Mouse (Mus musculus) adrenal gland, postnatal 10 days (tissue): ENCODE measurements around the gene Abcc6. TPM values are rescaled to one million over a fixed set of nuclear protein-coding genes. Genes with fewer than 3 reads are reported as not detected.
"Not testable (repeated sequence)": the region's sequence is repeated elsewhere in the genome, so short reads cannot be mapped to it uniquely, and the experiment has no call there.

Experiments
- DNase-seq: peaks from one replicate; pipeline ENCODE4 v3.0.0; 2021; ENCODE audit warnings: mixed read lengths
- total RNA-seq, 2 experiments: library from RNA; stranded (reverse); gene quantifications; 2 replicates each; pipeline ENCODE4 v1.2.3; 2021

Gene Abcc6
- total RNA-seq, 2 experiments from 2014 or later, result 8.2 to 13.6 TPM

- no peak for DNase-seq
Measured at GRCm38 (mm10) chr7:46028681-46029080, 1.4 kb downstream of the Abcc6 start.

DNA sequence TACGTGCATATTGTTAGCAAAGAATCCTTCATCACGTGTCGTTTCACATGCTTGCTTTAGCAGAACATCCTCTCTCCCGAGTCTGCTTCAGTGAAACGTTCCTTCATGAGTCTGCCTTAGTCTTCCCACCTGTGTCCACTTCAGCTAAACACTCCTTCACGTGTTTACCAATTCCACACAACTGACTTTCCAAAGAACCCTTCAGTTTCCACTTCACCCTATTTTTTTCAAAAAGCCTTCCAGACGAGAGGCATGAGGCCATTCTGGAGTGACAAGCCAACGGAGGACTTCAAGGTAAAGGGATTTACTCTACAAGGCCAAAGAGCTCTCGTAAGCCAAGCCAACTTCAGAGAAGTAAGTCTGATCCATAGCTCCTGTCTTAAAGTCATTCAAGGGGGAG lies 4.7 kb downstream of the Abcc6 start:
- DNase-seq, result no peak

DNA sequence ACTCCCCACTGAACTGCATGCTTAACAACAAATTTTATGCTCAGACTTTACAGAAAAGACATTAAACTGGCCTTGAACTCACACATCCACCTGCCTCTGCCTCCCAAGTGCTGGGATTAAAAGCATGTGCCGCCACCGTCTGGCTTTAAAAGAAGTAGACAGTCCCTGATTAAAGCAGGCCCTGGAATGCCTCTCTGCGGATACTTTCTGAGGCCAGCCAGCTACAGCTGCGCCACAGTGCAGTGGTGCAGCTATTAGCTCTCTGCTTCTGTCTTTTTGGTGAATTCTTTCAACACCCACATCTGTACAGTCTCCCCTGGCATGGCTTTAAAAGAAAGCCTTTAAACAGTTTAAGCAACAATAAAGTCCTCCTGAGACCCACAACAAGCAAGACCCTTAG lies 8.2 kb downstream of the Abcc6 start:
- DNase-seq, result no peak

DNA sequence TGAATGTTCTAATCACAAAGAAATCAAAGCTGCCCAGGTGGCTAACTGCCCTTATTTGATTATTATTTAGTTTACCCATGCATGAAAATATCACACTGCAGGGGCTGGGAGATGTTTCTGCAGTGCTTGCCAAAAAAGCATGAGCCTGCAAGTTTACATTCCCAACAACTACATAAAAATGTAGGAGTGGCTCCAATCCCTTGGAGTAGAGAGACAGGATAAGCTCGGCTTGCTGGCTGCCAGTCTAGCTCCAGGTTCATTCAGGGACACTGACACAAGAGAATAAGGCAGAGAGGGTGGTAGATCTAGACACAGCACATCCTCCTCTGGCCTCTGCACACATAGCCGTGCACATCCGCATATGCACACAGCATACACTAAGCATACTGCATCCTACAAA lies 10.5 kb downstream of the Abcc6 start:
- DNase-seq, result no peak

GRCm38 (mm10) chr7:46013266-46014010 lies 16.7 kb downstream of the Abcc6 start:
- DNase-seq, result peak; percentile 73

DNA sequence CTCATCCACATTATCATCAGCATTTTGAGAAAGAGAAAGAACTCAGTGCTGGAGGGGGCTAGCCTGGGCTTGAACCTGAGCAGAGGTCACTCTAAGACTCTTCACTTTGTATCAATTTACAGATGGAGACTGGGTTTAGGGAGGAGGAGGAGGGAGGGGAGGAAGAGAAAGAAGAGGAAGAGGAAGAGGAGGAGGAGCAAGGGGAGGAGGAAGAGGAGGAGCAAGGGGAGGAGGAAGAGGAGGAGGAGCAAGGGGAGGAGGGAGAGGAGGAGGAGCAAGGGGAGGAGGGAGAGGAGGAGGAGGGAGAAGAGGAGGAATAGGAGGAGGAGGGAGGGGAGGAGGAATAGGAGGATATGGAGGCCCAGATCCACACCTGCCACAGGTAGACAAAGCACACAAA lies 18.0 kb downstream of the Abcc6 start:
- no peak for DNase-seq

- peak; percentile 77 for DNase-seq
Measured at GRCm38 (mm10) chr7:46009578-46009977, 20.5 kb downstream of the Abcc6 start.

DNA sequence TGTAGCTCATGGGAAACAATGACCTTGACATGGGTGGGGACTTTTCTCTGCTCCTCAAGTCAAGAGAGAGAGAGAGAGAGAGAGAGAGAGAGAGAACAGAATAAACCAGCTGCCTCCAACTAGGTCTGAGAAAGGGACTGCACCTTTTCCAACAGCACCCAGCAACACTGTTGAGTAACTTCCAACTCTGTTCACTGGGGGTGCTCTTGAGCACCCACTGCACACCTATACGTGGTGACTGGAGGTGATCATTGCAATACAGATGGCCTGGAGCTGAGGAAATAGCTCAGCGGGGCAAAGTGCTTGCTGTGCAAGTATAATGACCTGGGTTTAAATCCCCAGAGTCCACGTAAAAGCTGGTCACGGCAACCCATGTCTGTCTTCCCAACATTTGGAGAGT lies 27.4 kb downstream of the Abcc6 start:
- DNase-seq, result no peak

- no peak for DNase-seq
Measured at GRCm38 (mm10) chr7:46000577-46000976, 29.5 kb downstream of the Abcc6 start.

DNA sequence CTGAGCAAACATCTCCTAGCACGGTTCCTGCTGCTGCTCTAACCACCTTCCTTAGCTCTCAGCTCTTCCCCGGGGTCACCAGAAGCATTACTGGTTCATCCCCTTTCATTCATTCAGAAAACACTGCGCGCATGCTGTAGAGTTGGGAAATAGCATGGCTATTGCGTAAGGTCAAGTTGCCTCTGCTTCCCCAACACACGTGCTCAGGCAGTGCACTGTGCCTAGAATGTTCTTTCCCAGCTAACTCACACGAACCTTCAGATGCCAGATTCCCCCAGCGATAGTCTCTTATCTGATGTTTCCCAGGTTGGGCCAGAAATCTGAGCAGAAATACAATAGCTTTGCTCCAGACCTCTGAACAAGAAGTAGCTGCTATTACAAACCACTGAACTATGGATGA lies 37.6 kb downstream of the Abcc6 start:
- no peak for DNase-seq

GRCm38 (mm10) chr7:45988344-45988743 lies 41.8 kb downstream of the Abcc6 start:
- no peak for DNase-seq

- no peak for DNase-seq
Measured at GRCm38 (mm10) chr7:45986893-45987292, 43.2 kb downstream of the Abcc6 start.

- DNase-seq, result no peak
Measured at GRCm38 (mm10) chr7:45981612-45982011, 48.5 kb downstream of the Abcc6 start.

GRCm38 (mm10) chr7:45974512-45974911 lies 55.6 kb downstream of the Abcc6 start:
- no peak for DNase-seq

DNA sequence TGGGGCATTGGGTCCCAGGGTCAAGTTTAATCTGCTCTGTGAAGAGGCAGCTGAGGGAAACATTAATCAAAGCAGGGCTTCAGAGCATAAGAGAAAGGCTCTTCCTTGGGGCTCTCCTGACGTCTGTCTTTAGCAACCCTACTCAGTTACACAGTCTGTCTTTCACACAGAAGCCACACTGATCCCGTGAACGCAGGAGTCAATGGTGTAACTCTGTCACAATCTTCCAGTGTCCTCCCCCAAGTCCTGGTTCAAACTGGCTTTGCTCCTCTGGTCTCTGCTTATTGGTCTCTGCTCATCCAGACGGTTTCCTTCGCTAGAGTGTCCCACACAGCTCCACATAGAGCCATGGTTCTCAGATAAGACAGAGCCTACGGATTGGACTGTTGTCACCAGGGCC lies 56.0 kb downstream of the Abcc6 start:
- no peak for DNase-seq

- no peak for DNase-seq
Measured at GRCm38 (mm10) chr7:45973271-45973687, 56.8 kb downstream of the Abcc6 start.

- no peak for DNase-seq
Measured at GRCm38 (mm10) chr7:45971831-45972723, 58.0 kb downstream of the Abcc6 start.

- no peak for DNase-seq
Measured at GRCm38 (mm10) chr7:45956611-45957010, 73.5 kb downstream of the Abcc6 start.

DNA sequence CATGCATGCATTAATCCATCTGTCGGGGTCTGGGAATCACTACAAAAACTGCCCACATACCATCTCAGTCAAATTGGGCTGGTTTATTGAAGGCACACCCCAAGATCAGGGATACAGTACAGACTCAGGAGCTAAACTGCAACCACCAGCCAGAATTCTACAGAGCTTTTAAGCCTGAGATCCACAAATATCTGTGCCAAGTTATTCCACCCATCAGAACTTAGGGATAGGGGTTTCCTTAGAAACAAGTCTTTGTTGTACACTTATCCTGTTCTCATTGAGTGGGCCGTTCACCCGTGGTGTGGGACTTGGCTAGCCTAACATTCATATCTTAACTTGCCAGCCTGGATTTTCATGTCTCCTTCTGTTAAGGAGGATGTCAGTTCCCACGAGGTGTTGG lies 81.0 kb downstream of the Abcc6 start:
- DNase-seq, result no peak

DNA sequence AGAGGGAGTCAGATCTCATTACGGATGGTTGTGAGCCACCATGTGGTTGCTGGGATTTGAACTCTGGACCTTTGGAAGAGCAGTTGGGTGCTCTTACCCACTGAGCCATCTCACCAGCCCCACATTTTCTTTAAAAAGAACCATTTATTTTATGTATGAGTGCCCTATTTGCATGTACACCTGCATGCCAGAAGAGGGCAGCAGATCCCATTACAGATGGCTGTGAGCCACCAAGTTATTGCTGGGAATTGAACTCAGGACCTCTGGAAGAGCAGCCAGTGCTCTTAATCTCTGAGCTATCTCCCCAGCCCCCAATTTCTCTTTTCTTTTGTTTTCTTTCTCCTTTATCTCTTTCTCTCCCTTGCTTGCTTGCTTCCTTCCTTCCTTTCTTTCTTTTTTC lies 86.8 kb downstream of the Abcc6 start:
- not testable (repeated sequence) for DNase-seq

DNA sequence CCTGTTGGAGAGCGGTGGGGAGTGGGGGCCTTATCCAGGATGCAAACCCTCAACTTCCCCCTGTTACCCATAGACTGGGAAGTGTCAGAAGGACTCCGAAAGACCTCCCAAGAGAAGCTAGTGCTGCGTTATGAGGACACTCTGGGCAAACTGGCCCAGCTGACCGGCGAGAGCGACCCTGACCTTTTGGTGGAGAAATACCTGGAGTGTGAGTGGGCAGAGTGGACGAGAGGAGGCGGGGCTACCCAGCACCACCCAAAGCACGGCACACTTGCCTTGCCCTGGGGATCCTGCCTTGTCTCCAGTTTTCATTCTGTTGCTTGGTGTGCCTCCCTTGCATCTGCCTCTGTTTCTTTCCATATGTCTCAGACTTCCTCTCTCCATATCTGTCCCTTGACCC lies 88.1 kb downstream of the Abcc6 start:
- peak; percentile 62 for DNase-seq

DNA sequence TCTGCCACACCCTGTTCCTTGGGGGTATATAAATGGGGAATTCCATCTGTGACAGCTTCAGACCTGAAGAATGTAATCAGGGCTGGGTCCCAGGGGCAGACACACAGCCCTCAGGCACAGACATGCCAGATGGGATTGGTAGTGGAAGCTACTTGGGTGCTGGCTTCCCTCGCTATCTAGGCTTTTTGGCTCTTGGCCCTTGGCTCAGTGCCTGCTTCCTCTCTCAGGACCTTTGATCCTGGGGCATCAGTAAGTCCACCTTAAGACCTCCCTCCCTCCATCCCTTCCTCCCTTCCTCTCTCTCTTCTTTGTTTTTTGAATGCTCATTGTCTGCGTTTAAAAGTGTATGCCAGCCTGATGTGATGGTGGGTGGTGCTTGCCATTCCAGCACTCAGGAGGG lies 90.3 kb downstream of the Abcc6 start:
- no peak for DNase-seq

DNA sequence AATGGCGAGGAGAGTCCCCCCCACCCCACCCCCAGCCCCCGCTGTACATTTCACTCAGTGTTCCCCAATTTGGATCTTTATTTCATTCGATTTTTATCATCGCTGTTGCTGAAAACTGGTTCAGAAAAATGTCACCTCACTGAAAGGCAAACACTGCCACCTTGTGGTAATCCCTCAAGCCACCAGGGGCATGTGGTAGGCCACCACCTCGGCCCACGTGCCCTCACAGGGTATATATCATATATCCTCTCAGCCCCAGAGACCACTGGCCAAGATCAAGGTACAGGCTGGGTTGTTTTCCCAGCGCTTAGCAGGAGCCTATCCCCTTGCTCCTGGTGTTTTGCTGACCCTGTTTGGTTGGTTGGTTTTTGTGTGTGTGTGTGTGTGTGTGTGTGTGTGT lies 95.0 kb downstream of the Abcc6 start:
- peak; percentile 74 for DNase-seq

- DNase-seq, result not testable (repeated sequence)
Measured at GRCm38 (mm10) chr7:45933766-45934165, 96.3 kb downstream of the Abcc6 start.
